Mouse (Mus musculus) neural tube, embryonic 15.5 days (tissue): Measurements from ENCODE around the gene Ubxn7. TPM values are rescaled to one million over a fixed set of nuclear protein-coding genes. Genes with fewer than 3 reads are reported as not detected.
A peak's percentile ranks its signal among the peaks of the same experiment; 100 is the strongest.

Experiments used
- ATAC-seq: fragments of 200-750 bp; cut with Nextera tagmentation; 2 replicates; pipeline ENCODE4 v1.8.0; 2017; ENCODE audit warnings: mild to moderate bottlenecking, moderate TSS enrichment, moderate library complexity; ENCODE audit not compliant: low FRiP score
- H3K27ac ChIP-seq: fragments of 300-500 bp; sonication (generic); replicated peaks from 2 replicates; pipeline ENCODE4 v1.5.1; 2015; ENCODE audit warnings: mild to moderate bottlenecking, inconsistent platforms
- H3K27me3 ChIP-seq: fragments of 300-500 bp; sonication (generic); replicated peaks from 2 replicates; pipeline ENCODE4 v1.6.1; 2015; ENCODE audit warnings: inconsistent platforms
- H3K36me3 ChIP-seq: fragments of 300-500 bp; sonication (generic); 2 replicates; pipeline ENCODE4 v1.6.1; 2015; ENCODE audit warnings: inconsistent platforms
- H3K4me1 ChIP-seq: fragments of 300-500 bp; sonication (generic); 2 replicates; pipeline ENCODE4 v1.6.1; 2015; ENCODE audit warnings: inconsistent platforms
- H3K4me2 ChIP-seq: fragments of 300-500 bp; sonication (generic); 2 replicates; pipeline ENCODE4 v1.6.1; 2015; ENCODE audit warnings: inconsistent platforms, mild to moderate bottlenecking, moderate library complexity
- H3K4me3 ChIP-seq: fragments of 300-500 bp; sonication (generic); replicated peaks from 2 replicates; pipeline ENCODE4 v1.5.1; 2015; ENCODE audit warnings: mild to moderate bottlenecking, inconsistent platforms
- H3K9ac ChIP-seq: fragments of 300-500 bp; sonication (generic); replicated peaks from 2 replicates; pipeline ENCODE4 v1.6.1; 2015; ENCODE audit warnings: mild to moderate bottlenecking, inconsistent platforms
- H3K9me3 ChIP-seq: fragments of 300-500 bp; sonication (generic); replicated peaks from 2 replicates; pipeline ENCODE4 v1.6.1; 2016; ENCODE audit warnings: inconsistent platforms
- WGBS: fragments of 180-500 bp; shearing (Covaris S2); methylation state at CpG from one replicate; pipeline ENCODE4 v1.1.7; 2015; ENCODE audit warnings: mixed read lengths; 5-methylcytosine and 5-hydroxymethylcytosine counted together
- polyA plus RNA-seq: library from polyadenylated mRNA; unstranded; fragments of >200 nt; fragmentation: Nextera tagmentation; extraction: Ambion mirVana; gene quantifications from 2 replicates; pipeline ENCODE4 v1.2.1, GENCODE M21; 2015

Gene Ubxn7
- polyA plus RNA-seq, 1 experiment from 2014 or later = 24.7 TPM

GRCm38 (mm10) chr16:32332556-32333511, 777 bp downstream of the Ubxn7 start:
- under 1% methylated on average over 47 of the region's 54 CpGs for WGBS
- Histone ChIP-seq H3K4me1 (peaks cover 30% of the 10 kb centered on the region), H3K4me3 (peak overlapping the region; percentile 100), H3K4me2 (peak overlapping the region; percentile 64), H3K27ac (peak overlapping the region; percentile 97), H3K9ac (peak overlapping the region; percentile 98), H3K27me3 (no peaks in the 10 kb centered on the region), H3K9me3 (no peaks in the 10 kb centered on the region), H3K36me3 (no peaks in the 10 kb centered on the region)
- peak; percentile 77 for ATAC-seq

GRCm38 (mm10) chr16:32335146-32335545, 3.1 kb downstream of the Ubxn7 start:
- Histone ChIP-seq H3K27me3 (no peaks in the 10 kb centered on the region), H3K27ac (no peak overlapping the region), H3K9ac (no peak overlapping the region), H3K4me2 (no peak overlapping the region), H3K36me3 (no peaks in the 10 kb centered on the region), H3K4me3 (no peak overlapping the region), H3K9me3 (no peaks in the 10 kb centered on the region), H3K4me1 (peaks cover 30% of the 10 kb centered on the region)
- no peak for ATAC-seq
- 93% methylated on average over 5 of the region's 5 CpGs for whole genome bisulfite sequencing

- whole genome bisulfite sequencing = 80% methylated on average over 7 of the region's 7 CpGs
- H3K9me3 ChIP-seq = no peaks in the 10 kb centered on the region
- no peak overlapping the region for H3K27ac ChIP-seq
- H3K4me1 ChIP-seq = peaks cover 26% of the 10 kb centered on the region
- H3K27me3 ChIP-seq = no peaks in the 10 kb centered on the region
- H3K36me3 ChIP-seq = no peaks in the 10 kb centered on the region
- H3K9ac ChIP-seq = no peak overlapping the region
- no peak for ATAC-seq
- no peak overlapping the region for H3K4me3 ChIP-seq
- no peak overlapping the region for H3K4me2 ChIP-seq
Observed at GRCm38 (mm10) chr16:32336026-32336780, 4.1 kb downstream of the Ubxn7 start.

GRCm38 (mm10) chr16:32337001-32337400, 4.9 kb downstream of the Ubxn7 start:
- Histone ChIP-seq H3K4me3 (no peak overlapping the region), H3K27me3 (no peaks in the 10 kb centered on the region), H3K27ac (no peak overlapping the region), H3K36me3 (no peaks in the 10 kb centered on the region), H3K4me2 (no peak overlapping the region), H3K4me1 (peaks cover 23% of the 10 kb centered on the region), H3K9ac (no peak overlapping the region), H3K9me3 (no peaks in the 10 kb centered on the region)
- ATAC-seq = no peak

- H3K27ac ChIP-seq = no peak overlapping the region
- WGBS = 81% methylated on average over 1 of the region's 1 CpGs
- H3K4me2 ChIP-seq = no peak overlapping the region
- H3K4me3 ChIP-seq = no peak overlapping the region
- H3K4me1 ChIP-seq = peaks cover 10% of the 10 kb centered on the region
- no peak overlapping the region for H3K9ac ChIP-seq
- no peak for ATAC-seq
- no peaks in the 10 kb centered on the region for H3K9me3 ChIP-seq
- H3K27me3 ChIP-seq = no peaks in the 10 kb centered on the region
- no peaks in the 10 kb centered on the region for H3K36me3 ChIP-seq
Observed at GRCm38 (mm10) chr16:32340451-32340850, 8.4 kb downstream of the Ubxn7 start.

- H3K36me3 ChIP-seq = no peaks in the 10 kb centered on the region
- no peak overlapping the region for H3K9ac ChIP-seq
- no peak for ATAC-seq
- H3K4me1 ChIP-seq = no peaks in the 10 kb centered on the region
- no peak overlapping the region for H3K27ac ChIP-seq
- no peak overlapping the region for H3K4me3 ChIP-seq
- H3K4me2 ChIP-seq = no peak overlapping the region
- H3K9me3 ChIP-seq = no peaks in the 10 kb centered on the region
- H3K27me3 ChIP-seq = no peaks in the 10 kb centered on the region
Observed at GRCm38 (mm10) chr16:32345521-32345920, 13.5 kb downstream of the Ubxn7 start.

- Histone ChIP-seq H3K27ac (no peak overlapping the region), H3K4me1 (no peaks in the 10 kb centered on the region), H3K27me3 (no peaks in the 10 kb centered on the region), H3K9me3 (no peaks in the 10 kb centered on the region), H3K4me3 (no peak overlapping the region), H3K9ac (no peak overlapping the region), H3K36me3 (peaks cover 25% of the 10 kb centered on the region), H3K4me2 (no peak overlapping the region)
- 95% methylated on average over 3 of the region's 3 CpGs for WGBS
- no peak for ATAC-seq
Observed at GRCm38 (mm10) chr16:32350776-32351175, 18.7 kb downstream of the Ubxn7 start.

GRCm38 (mm10) chr16:32363530-32363929, 31.5 kb downstream of the Ubxn7 start:
- H3K4me3 ChIP-seq = no peak overlapping the region
- 93% methylated on average over 2 of the region's 2 CpGs for WGBS
- no peaks in the 10 kb centered on the region for H3K27me3 ChIP-seq
- H3K4me1 ChIP-seq = no peaks in the 10 kb centered on the region
- no peak for ATAC-seq
- H3K9me3 ChIP-seq = no peaks in the 10 kb centered on the region
- no peak overlapping the region for H3K4me2 ChIP-seq
- no peak overlapping the region for H3K9ac ChIP-seq
- H3K27ac ChIP-seq = no peak overlapping the region
- H3K36me3 ChIP-seq = peaks cover 22% of the 10 kb centered on the region

- Histone ChIP-seq H3K4me1 (no peaks in the 10 kb centered on the region), H3K27me3 (no peaks in the 10 kb centered on the region), H3K27ac (no peak overlapping the region), H3K9ac (no peak overlapping the region), H3K36me3 (peaks cover 45% of the 10 kb centered on the region), H3K9me3 (no peaks in the 10 kb centered on the region), H3K4me2 (no peak overlapping the region), H3K4me3 (no peak overlapping the region)
- WGBS = 98% methylated on average over 4 of the region's 4 CpGs
- no peak for ATAC-seq
Observed at GRCm38 (mm10) chr16:32371351-32371750, 39.3 kb downstream of the Ubxn7 start.

- no peaks in the 10 kb centered on the region for H3K9me3 ChIP-seq
- H3K4me2 ChIP-seq = no peak overlapping the region
- H3K36me3 ChIP-seq = peaks cover 74% of the 10 kb centered on the region
- no peak overlapping the region for H3K27ac ChIP-seq
- no peak for ATAC-seq
- WGBS = 99% methylated on average over 2 of the region's 2 CpGs
- no peaks in the 10 kb centered on the region for H3K4me1 ChIP-seq
- H3K4me3 ChIP-seq = no peak overlapping the region
- H3K27me3 ChIP-seq = no peaks in the 10 kb centered on the region
- H3K9ac ChIP-seq = no peak overlapping the region
Observed at GRCm38 (mm10) chr16:32379575-32379974, 47.5 kb downstream of the Ubxn7 start.

- ATAC-seq = no peak
- Histone ChIP-seq H3K9me3 (no peaks in the 10 kb centered on the region), H3K4me1 (no peaks in the 10 kb centered on the region), H3K4me3 (no peak overlapping the region), H3K9ac (no peak overlapping the region), H3K36me3 (peaks cover 73% of the 10 kb centered on the region), H3K27ac (no peak overlapping the region), H3K4me2 (no peak overlapping the region), H3K27me3 (no peaks in the 10 kb centered on the region)
Observed at GRCm38 (mm10) chr16:32382901-32383300, 50.8 kb downstream of the Ubxn7 start.

GRCm38 (mm10) chr16:32384885-32385284, 52.8 kb downstream of the Ubxn7 start:
- H3K4me3 ChIP-seq = no peak overlapping the region
- WGBS = 88% methylated on average over 2 of the region's 2 CpGs

More at GRCm38 (mm10) chr16:32384885-32385284, 52.8 kb downstream of the Ubxn7 start:
- H3K4me1 ChIP-seq = no peaks in the 10 kb centered on the region
- H3K4me2 ChIP-seq = no peak overlapping the region
- peaks cover 56% of the 10 kb centered on the region for H3K36me3 ChIP-seq
- no peak overlapping the region for H3K9ac ChIP-seq
- no peaks in the 10 kb centered on the region for H3K9me3 ChIP-seq
- H3K27me3 ChIP-seq = no peaks in the 10 kb centered on the region
- ATAC-seq = no peak
- no peak overlapping the region for H3K27ac ChIP-seq
